Mouse (Mus musculus): Measurements from ENCODE around the gene Spata17.

The Spata17 gene

GRCm38 (mm10) chr1:186997596-186998304 lies 217.5 kb downstream of the Spata17 start:
- no peak for DNase-seq (ENCODE audit: low spot score)

Measured in testis, postnatal 10 days (tissue).